Mouse (Mus musculus) myocyte (in vitro differentiated cells): ENCODE data around the gene Il25.

ENCODE experiments used
- CEBPB ChIP-seq: IDR thresholded peaks from 2 replicates; pipeline ENCODE4 v1.6.1; 2011; ENCODE audit warnings: mild to moderate bottlenecking, moderate library complexity; ENCODE audit not compliant: poor library complexity, insufficient read depth, severe bottlenecking
- E2F4 ChIP-seq: IDR thresholded peaks from one replicate; pipeline ENCODE4 v1.6.1; 2011; ENCODE audit warnings: mild to moderate bottlenecking, control low read depth, moderate library complexity; ENCODE audit not compliant: insufficient read depth
- MAX ChIP-seq: IDR thresholded peaks from one replicate; pipeline ENCODE4 v1.6.1; 2011; ENCODE audit warnings: low read depth, mild to moderate bottlenecking, control low read depth
- MYOD1 ChIP-seq, 3 experiments: IDR thresholded peaks; one replicate each; pipeline ENCODE4 v1.6.1; 2011; ENCODE audit warnings: control low read depth in 2 of 3, low read depth in 2 of 3, mild to moderate bottlenecking in 2 of 3, moderate library complexity in 1 of 3; ENCODE audit not compliant: insufficient read length in 2 of 3, control insufficient read depth in 1 of 3
- MYOG ChIP-seq, 3 experiments: IDR thresholded peaks; one replicate each; pipeline ENCODE4 v1.6.1; 2011; ENCODE audit warnings: control low read depth in 2 of 3, low read depth in 2 of 3, mild to moderate bottlenecking in 2 of 3; ENCODE audit not compliant: insufficient read length in 2 of 3, control insufficient read depth in 1 of 3, insufficient read depth in 1 of 3
- POLR2A ChIP-seq: IDR thresholded peaks from one replicate; pipeline ENCODE4 v1.6.1; 2011; ENCODE audit warnings: low read depth, mild to moderate bottlenecking, control low read depth, moderate library complexity; ENCODE audit not compliant: insufficient read length
- POLR2AphosphoS2 ChIP-seq: IDR thresholded peaks from one replicate; pipeline ENCODE4 v1.6.1; 2011; ENCODE audit warnings: low read depth, control low read depth; ENCODE audit not compliant: insufficient read length
- REST ChIP-seq: IDR thresholded peaks from one replicate; pipeline ENCODE4 v1.6.1; 2011; ENCODE audit warnings: mild to moderate bottlenecking, control low read depth, moderate library complexity; ENCODE audit not compliant: insufficient read depth, insufficient read length
- SRF ChIP-seq: IDR thresholded peaks from one replicate; pipeline ENCODE4 v1.6.1; 2011; ENCODE audit warnings: low read depth; ENCODE audit not compliant: control insufficient read depth, insufficient read length
- TCF12 ChIP-seq: IDR thresholded peaks from one replicate; pipeline ENCODE4 v1.6.1; 2011; ENCODE audit warnings: mild to moderate bottlenecking, control low read depth; ENCODE audit not compliant: poor library complexity, insufficient read depth, severe bottlenecking
- USF1 ChIP-seq: IDR thresholded peaks from one replicate; pipeline ENCODE4 v1.6.1; 2011; ENCODE audit warnings: low read depth, mild to moderate bottlenecking, control low read depth, moderate library complexity

- TF ChIP-seq POLR2A (no peak), USF1 (no peak), TCF12 (no peak), REST (no peak), MAX (no peak), E2F4 (no peak), CEBPB (no peak), MYOD1 (IDR thresholded peaks at IDR 0.05; ENCODE audit: control insufficient read depth in 1 of 3, insufficient read length in 2 of 3, low read depth in 2 of 3) (no peak), POLR2AphosphoS2 (no peak), SRF (no peak), MYOG (IDR thresholded peaks at IDR 0.05; ENCODE audit: control insufficient read depth in 1 of 3, insufficient read depth in 1 of 3, insufficient read length in 2 of 3, low read depth in 2 of 3) (no peak)
These were observed 32.5 kb downstream of the Il25 start for GRCm38 (mm10) chr14:54965044-54965443.
